Mouse (Mus musculus) limb, embryonic 10.5 days (tissue): Measurements from ENCODE around the gene Igf2bp3. TPM values are rescaled to one million over a fixed set of nuclear protein-coding genes. Genes with fewer than 3 reads are reported as not detected.
"Not testable (repeated sequence)": the region's sequence is repeated elsewhere in the genome, so short reads cannot be mapped to it uniquely, and the experiment has no call there.

Source experiments
- DNase-seq: peaks from one replicate; pipeline ENCODE4 v3.0.0-alpha.2; 2017; ENCODE audit warnings: low spot score
- H3K27ac ChIP-seq: fragments of 300-500 bp; sonication (generic); 2 replicates; pipeline ENCODE4 v1.5.1; 2016; ENCODE audit warnings: mild to moderate bottlenecking
- H3K27me3 ChIP-seq: fragments of 300-500 bp; sonication (generic); 2 replicates; pipeline ENCODE4 v1.6.1; 2016; ENCODE audit warnings: low read depth, mild to moderate bottlenecking; ENCODE audit not compliant: poor library complexity, severe bottlenecking
- H3K36me3 ChIP-seq: fragments of 300-500 bp; sonication (generic); 2 replicates; pipeline ENCODE4 v1.6.1; 2016; ENCODE audit warnings: mild to moderate bottlenecking, moderate library complexity
- H3K4me1 ChIP-seq: fragments of 300-500 bp; sonication (generic); 2 replicates; pipeline ENCODE4 v1.6.1; 2016
- H3K4me3 ChIP-seq: fragments of 300-500 bp; sonication (generic); 2 replicates; pipeline ENCODE4 v1.5.1; 2016; ENCODE audit warnings: mild to moderate bottlenecking, moderate library complexity
- H3K9me3 ChIP-seq: fragments of 300-500 bp; sonication (generic); replicated peaks from 2 replicates; pipeline ENCODE4 v1.6.1; 2016; ENCODE audit warnings: mild to moderate bottlenecking
- WGBS: fragments of 180-500 bp; shearing (Covaris S2); methylation state at CpG from one replicate; pipeline ENCODE4 v1.1.7; 2016; 5-methylcytosine and 5-hydroxymethylcytosine counted together
- polyA plus RNA-seq: library from polyadenylated mRNA; unstranded; fragments of >200 nt; fragmentation: Nextera tagmentation; extraction: Ambion mirVana; gene quantifications from 2 replicates; pipeline ENCODE4 v1.2.1, GENCODE M21; 2016

Gene Igf2bp3
- 148 and 149 TPM in 2 replicates for polyA plus RNA-seq

GRCm38 (mm10) chr6:49214928-49215747 is at the start of gene Igf2bp3:
Gene Igf2bp3, minus strand, starts transcription at chr6:49214957.
- H3K27ac ChIP-seq: peak within 1 kb of the TSS; percentile 99

GRCm38 (mm10) chr6:49264446-49264845 is 49.7 kb upstream of the Igf2bp3 start:
- not testable (repeated sequence) for DNase-seq
- H3K27ac ChIP-seq: peak overlapping the region; percentile 98

More at GRCm38 (mm10) chr6:49214928-49215747, at the start of gene Igf2bp3:
- Histone ChIP-seq H3K27me3 (no peaks in the 10 kb centered on the region), H3K4me3 (peak within 1 kb of the TSS; percentile 99), H3K9me3 (no peaks in the 10 kb centered on the region), H3K36me3 (no peaks in the 10 kb centered on the region), H3K4me1 (peaks cover 32% of the 10 kb centered on the region)
- DNase-seq: peak; percentile 99
- WGBS: under 1% methylated on average over 66 of the region's 68 CpGs

GRCm38 (mm10) chr6:49263847-49264243 is 49.1 kb upstream of the Igf2bp3 start, which contains the start of gene Tra2a:
Gene Tra2a, minus strand, starts transcription at chr6:49264033.
- Histone ChIP-seq H3K27me3 (no peaks in the 10 kb centered on the region), H3K36me3 (peaks cover 4% of the 10 kb centered on the region), H3K9me3 (no peaks in the 10 kb centered on the region), H3K4me3 (peak within 1 kb of the TSS; percentile 85), H3K4me1 (peaks cover 24% of the 10 kb centered on the region), H3K27ac (peak within 1 kb of the TSS; percentile 98)
- DNase-seq: peak; percentile 99
- under 1% methylated on average over 39 of the region's 39 CpGs for WGBS

More at GRCm38 (mm10) chr6:49264446-49264845, 49.7 kb upstream of the Igf2bp3 start:
- H3K27me3 ChIP-seq, H3K9me3 ChIP-seq, H3K36me3 ChIP-seq: not testable (repeated sequence)
- WGBS: 88% methylated on average over 7 of the region's 7 CpGs
- peaks cover 24% of the 10 kb centered on the region for H3K4me1 ChIP-seq
- peak overlapping the region; percentile 85; the same call in 1 of the 2 replicates for H3K4me3 ChIP-seq

- peak; percentile 74 for DNase-seq
- peak overlapping the region; percentile 98 for H3K27ac ChIP-seq
- under 1% methylated on average over 71 of the region's 71 CpGs for WGBS
- H3K4me3 ChIP-seq: peak overlapping the region; percentile 85
- H3K27me3 ChIP-seq: no peaks in the 10 kb centered on the region
- H3K36me3 ChIP-seq: peaks cover 9% of the 10 kb centered on the region
- H3K4me1 ChIP-seq: peaks cover 24% of the 10 kb centered on the region
- H3K9me3 ChIP-seq: no peaks in the 10 kb centered on the region
Observed at GRCm38 (mm10) chr6:49263081-49263846, 48.5 kb upstream of the Igf2bp3 start.

- no peaks in the 10 kb centered on the region for H3K9me3 ChIP-seq
- peak overlapping the region; percentile 85 for H3K4me3 ChIP-seq
- no peak for DNase-seq
- H3K36me3 ChIP-seq: peaks cover 12% of the 10 kb centered on the region
- H3K27me3 ChIP-seq: no peaks in the 10 kb centered on the region
- WGBS: 2% methylated on average over 9 of the region's 9 CpGs
- H3K4me1 ChIP-seq: peaks cover 26% of the 10 kb centered on the region
- peak overlapping the region; percentile 98 for H3K27ac ChIP-seq
Observed at GRCm38 (mm10) chr6:49262421-49262820, 47.7 kb upstream of the Igf2bp3 start.

- Histone ChIP-seq H3K4me3 (no peak overlapping the region), H3K36me3 (peaks cover 12% of the 10 kb centered on the region), H3K9me3 (no peaks in the 10 kb centered on the region), H3K27ac (no peak overlapping the region), H3K4me1 (peaks cover 26% of the 10 kb centered on the region), H3K27me3 (no peaks in the 10 kb centered on the region)
- 45% methylated on average over 5 of the region's 5 CpGs for WGBS
- DNase-seq: no peak
Observed at GRCm38 (mm10) chr6:49259711-49260110, 45.0 kb upstream of the Igf2bp3 start.

- DNase-seq: no peak
- no peaks in the 10 kb centered on the region for H3K9me3 ChIP-seq
- H3K27me3 ChIP-seq: no peaks in the 10 kb centered on the region
- H3K27ac ChIP-seq: no peak overlapping the region
- H3K4me3 ChIP-seq: no peak overlapping the region
- H3K36me3 ChIP-seq: peaks cover 13% of the 10 kb centered on the region
- WGBS: 97% methylated on average over 2 of the region's 2 CpGs
- peaks cover 26% of the 10 kb centered on the region for H3K4me1 ChIP-seq
Observed at GRCm38 (mm10) chr6:49257880-49258279, 43.1 kb upstream of the Igf2bp3 start.

- Histone ChIP-seq H3K27ac (no peak overlapping the region), H3K36me3 (peaks cover 56% of the 10 kb centered on the region), H3K4me3 (no peak overlapping the region), H3K4me1 (no peaks in the 10 kb centered on the region), H3K27me3 (no peaks in the 10 kb centered on the region), H3K9me3 (no peaks in the 10 kb centered on the region)
- no peak for DNase-seq
- 94% methylated on average over 8 of the region's 8 CpGs for WGBS
Observed at GRCm38 (mm10) chr6:49252207-49252606, 37.5 kb upstream of the Igf2bp3 start.

- H3K4me3 ChIP-seq: no peak overlapping the region
- H3K36me3 ChIP-seq: peaks cover 66% of the 10 kb centered on the region
Observed at GRCm38 (mm10) chr6:49251199-49251598, 36.4 kb upstream of the Igf2bp3 start.

GRCm38 (mm10) chr6:49247246-49247645 is 32.5 kb upstream of the Igf2bp3 start:
- DNase-seq: no peak
- 70% methylated on average over 2 of the region's 2 CpGs for WGBS
- H3K9me3 ChIP-seq: no peaks in the 10 kb centered on the region
- no peak overlapping the region for H3K4me3 ChIP-seq
- H3K36me3 ChIP-seq: peaks cover 99% of the 10 kb centered on the region
- H3K27ac ChIP-seq: no peak overlapping the region
- no peaks in the 10 kb centered on the region for H3K27me3 ChIP-seq
- H3K4me1 ChIP-seq: no peaks in the 10 kb centered on the region

More at GRCm38 (mm10) chr6:49251199-49251598, 36.4 kb upstream of the Igf2bp3 start:
- Histone ChIP-seq H3K4me1 (no peaks in the 10 kb centered on the region), H3K9me3 (no peaks in the 10 kb centered on the region), H3K27ac (no peak overlapping the region), H3K27me3 (no peaks in the 10 kb centered on the region)
- WGBS: 94% methylated on average over 2 of the region's 2 CpGs
- DNase-seq: no peak

GRCm38 (mm10) chr6:49242331-49242730 is 27.6 kb upstream of the Igf2bp3 start:
- WGBS: 90% methylated on average over 1 of the region's 1 CpGs
- Histone ChIP-seq H3K27me3 (no peaks in the 10 kb centered on the region), H3K4me3 (no peak overlapping the region), H3K9me3 (no peaks in the 10 kb centered on the region), H3K36me3 (peaks cover 67% of the 10 kb centered on the region), H3K27ac (no peak overlapping the region), H3K4me1 (0 out of 2 replicates have a peak, but pooled peaks cover 3% of the 10 kb centered on the region)
- DNase-seq: no peak

GRCm38 (mm10) chr6:49241562-49241961 is 26.8 kb upstream of the Igf2bp3 start:
- no peak for DNase-seq
- WGBS: 92% methylated on average over 1 of the region's 1 CpGs
- no peak overlapping the region for H3K4me3 ChIP-seq
- H3K36me3 ChIP-seq: peaks cover 60% of the 10 kb centered on the region
- H3K9me3 ChIP-seq: no peaks in the 10 kb centered on the region
- 0 out of 2 replicates have a peak, but pooled peaks cover 3% of the 10 kb centered on the region for H3K4me1 ChIP-seq
- no peaks in the 10 kb centered on the region for H3K27me3 ChIP-seq
- H3K27ac ChIP-seq: no peak overlapping the region
